In the genomic region with DNA sequence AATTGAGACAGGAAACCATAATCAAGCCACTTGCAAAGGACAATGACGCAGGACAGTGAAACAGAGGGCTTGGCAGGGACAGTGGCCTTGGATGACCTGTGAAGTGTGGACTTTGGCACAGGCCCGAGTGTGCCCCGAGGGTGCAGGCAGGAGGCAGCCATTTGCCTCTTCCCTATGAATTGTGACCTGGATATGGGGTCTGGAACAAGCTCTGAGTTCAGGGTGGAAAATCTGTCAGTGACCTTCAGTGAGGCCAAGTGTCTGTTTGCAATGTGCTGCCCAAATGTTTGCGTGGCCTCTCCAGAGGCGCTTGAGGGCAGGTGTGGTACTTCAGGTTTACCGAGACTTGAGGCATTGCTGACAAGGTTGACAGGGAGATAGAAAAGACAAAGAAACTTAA, we compare ENCODE assay signal across 12 mouse cellular contexts. TPM values are rescaled to one million over a fixed set of nuclear protein-coding genes. Genes with fewer than 3 reads are reported as not detected.
A peak's percentile ranks its signal among the peaks of the same experiment; 100 is the strongest.
DNase-seq lines count a peak whose midpoint lies in the region; ATAC-seq and TF ChIP-seq lines count a peak whose summit lies in the region.
"Had no signal": no experiment of that assay in that cellular context is flagged by ENCODE, and none has a peak within 500 bp of the region (broad histone marks: within the 10 kb centered on the region; RNA-seq: fewer than 3 reads in every experiment).

No protein-coding gene starts in this region.

- WGBS in heart, adult 2 months: 35% methylated on average over 6 of the region's 6 CpGs
- WGBS in heart, embryonic 12.5 days: 70% methylated on average over 6 of the region's 6 CpGs
- WGBS in forebrain, embryonic 13.5 days: 88% methylated on average over 6 of the region's 6 CpGs
- WGBS in thymus, adult 2 months: 95% methylated on average over 6 of the region's 6 CpGs

- no peaks in the 10 kb centered on the region for H3K27me3 ChIP-seq in heart, adult 2 months (ENCODE audit: control insufficient read depth, insufficient read depth, low read length)
- no peaks in the 10 kb centered on the region for H3K27me3 ChIP-seq in heart, embryonic 12.5 days (replicated peaks)
- H3K27me3 ChIP-seq in forebrain, embryonic 13.5 days: no peaks in the 10 kb centered on the region
- H3K27me3 ChIP-seq in thymus, adult 2 months (ENCODE audit: control insufficient read depth, insufficient read depth, low read length): no peaks in the 10 kb centered on the region
- H3K27me3 ChIP-seq: liver, embryonic 15.5 days; neural tube, embryonic 15.5 days had no signal

- peak in 1 of 2 experiments; percentile 47 for DNase-seq in heart, adult 2 months
- peak; percentile 14 to 16 for DNase-seq in right cerebral cortex, postnatal 10 days (ENCODE audit: low spot score in 2 of 2)
- DNase-seq in right cerebral cortex, postnatal 25 days: no peak
- DNase-seq in kidney, adult 9 months: peak; percentile 75
- DNase-seq in lung, postnatal 25 days (ENCODE audit: low spot score): peak; percentile 83
- DNase-seq in thymus, adult 2 months: no peak

- no peaks in the 10 kb centered on the region for H3K79me2 ChIP-seq in heart, adult 2 months (replicated peaks; ENCODE audit: control insufficient read depth, insufficient read depth, low read length)

- no peak for ATAC-seq in heart, embryonic 12.5 days (ENCODE audit: insufficient number of reproducible peaks, low FRiP score)
- ATAC-seq in forebrain, embryonic 13.5 days: no peak
- ATAC-seq: intestine, embryonic 16.5 days had no signal

- H3K4me3 ChIP-seq in heart, adult 2 months: no peak overlapping the region
- H3K4me3 ChIP-seq in heart, embryonic 12.5 days: no peak overlapping the region
- no peak overlapping the region for H3K4me3 ChIP-seq in forebrain, embryonic 13.5 days
- no peak overlapping the region for H3K4me3 ChIP-seq in thymus, adult 2 months (ENCODE audit: control insufficient read depth, insufficient read depth, low read length)
- H3K4me3 ChIP-seq: left cerebral cortex, adult 2 months; liver, embryonic 15.5 days; neural tube, embryonic 15.5 days had no signal

- H3K9ac ChIP-seq in heart, adult 2 months (ENCODE audit: low read depth, low read length): no peak overlapping the region
- H3K9ac ChIP-seq in heart, embryonic 12.5 days: no peak overlapping the region
- no peak overlapping the region for H3K9ac ChIP-seq in forebrain, embryonic 13.5 days
- H3K9ac ChIP-seq: liver, embryonic 15.5 days; neural tube, embryonic 15.5 days had no signal

- intact Hi-C loops in heart, adult 2 months (cut with DNase I): no loop called here

- TF ChIP-seq POLR2A in heart, adult 2 months (IDR thresholded peaks at IDR 0.05; ENCODE audit: insufficient read depth, low read depth, low read length): no peak
- no peak for TF ChIP-seq POLR2A in thymus, adult 2 months (IDR thresholded peaks at IDR 0.05; ENCODE audit: control insufficient read depth, extremely low read depth, insufficient read depth, low read length, poor library complexity)

- H3K9me3 ChIP-seq in heart, embryonic 12.5 days (replicated peaks): no peaks in the 10 kb centered on the region
- no peaks in the 10 kb centered on the region for H3K9me3 ChIP-seq in forebrain, embryonic 13.5 days (replicated peaks)
- H3K9me3 ChIP-seq: liver, embryonic 15.5 days; neural tube, embryonic 15.5 days had no signal

- peak; percentile 65; the same call in 1 of the 2 replicates for TF ChIP-seq EP300 in heart, adult 2 months (IDR thresholded peaks at IDR 0.05; ENCODE audit: insufficient read depth, low read depth, low read length)

- H3K4me1 ChIP-seq in heart, adult 2 months (ENCODE audit: control insufficient read depth, insufficient read depth, low read length): peaks cover 20% of the 10 kb centered on the region
- H3K4me1 ChIP-seq in heart, embryonic 12.5 days (replicated peaks): peaks cover 34% of the 10 kb centered on the region
- peaks cover under 1% of the 10 kb centered on the region; the same call in 1 of the 2 replicates for H3K4me1 ChIP-seq in forebrain, embryonic 13.5 days
- H3K4me1 ChIP-seq in thymus, adult 2 months (replicated peaks; ENCODE audit: control insufficient read depth, insufficient read depth, low read length): peaks cover 6% of the 10 kb centered on the region; the same call in 1 of the 2 replicates

- H3K4me2 ChIP-seq in heart, embryonic 12.5 days: no peak overlapping the region
- no peak overlapping the region for H3K4me2 ChIP-seq in forebrain, embryonic 13.5 days
- H3K4me2 ChIP-seq: liver, embryonic 15.5 days; neural tube, embryonic 15.5 days had no signal

- TF ChIP-seq CTCF in heart, adult 2 months (IDR thresholded peaks at IDR 0.05): no peak
- TF ChIP-seq CTCF in thymus, adult 2 months (IDR thresholded peaks at IDR 0.05; ENCODE audit: borderline replicate concordance, control insufficient read depth, extremely low read depth, insufficient read depth, low read length, poor library complexity): no peak

- no peaks in the 10 kb centered on the region for H3K36me3 ChIP-seq in heart, adult 2 months (ENCODE audit: control insufficient read depth, insufficient read depth, low read length)
- no peaks in the 10 kb centered on the region for H3K36me3 ChIP-seq in heart, embryonic 12.5 days
- H3K36me3 ChIP-seq in forebrain, embryonic 13.5 days (ENCODE audit: poor library complexity, severe bottlenecking): no peaks in the 10 kb centered on the region
- H3K36me3 ChIP-seq in thymus, adult 2 months (ENCODE audit: control insufficient read depth, insufficient read depth, low read length): no peaks in the 10 kb centered on the region
- H3K36me3 ChIP-seq: liver, embryonic 15.5 days; neural tube, embryonic 15.5 days had no signal

- no peak overlapping the region for H3K27ac ChIP-seq in heart, adult 2 months
- no peak overlapping the region for H3K27ac ChIP-seq in heart, embryonic 12.5 days (ENCODE audit: poor library complexity, severe bottlenecking)
- no peak overlapping the region for H3K27ac ChIP-seq in forebrain, embryonic 13.5 days
- no peak overlapping the region for H3K27ac ChIP-seq in thymus, adult 2 months (ENCODE audit: control insufficient read depth, insufficient read depth, low read length)
- H3K27ac ChIP-seq: left cerebral cortex, adult 2 months; liver, embryonic 15.5 days; neural tube, embryonic 15.5 days had no signal

RNA-seq across cellular contexts. Expression of a gene that starts 6.5 kb away (rescaled TPM):
- total RNA-seq in heart, adult 2 months (2021): 10 to 100 TPM; 39.6 to 62.7 TPM
- polyA plus RNA-seq in heart, adult 2 months (2012; rRNA removed): 15.4 and 21.0 TPM in 2 replicates
- polyA plus RNA-seq in heart, embryonic 12.5 days (2016; fragmentation: Nextera tagmentation; extraction: Ambion mirVana): 23.3 and 24.3 TPM in 2 replicates
- 13.5 and 13.8 TPM in 2 replicates for polyA plus RNA-seq in forebrain, embryonic 13.5 days (2015; fragmentation: Nextera tagmentation; extraction: Ambion mirVana)
- polyA plus RNA-seq in thymus, adult 2 months (2012; rRNA removed): 36.8 and 42.3 TPM in 2 replicates

Comparison
In these comparisons a context has a peak if more than half of its experiments do, and no peak if none do; other contexts are left out.
1. DNase-seq: peak in right cerebral cortex, postnatal 10 days (2 of 2), kidney, adult 9 months (single experiment) and lung, postnatal 25 days (single experiment); none in right cerebral cortex, postnatal 25 days (single experiment) and thymus, adult 2 months (single experiment).